Mouse (Mus musculus): Measurements from ENCODE around the gene March1. TPM values are rescaled to one million over a fixed set of nuclear protein-coding genes. Genes with fewer than 3 reads are reported as not detected.

Gene March1
- polyA plus RNA-seq, 1 experiment from 2014 or later: 1.2 TPM

GRCm38 (mm10) chr8:66441123-66441522, 823.4 kb downstream of the March1 start:
- Histone ChIP-seq H3K9me3 (no peaks in the 10 kb centered on the region), H3K4me3 (replicated peaks) (no peak overlapping the region), H3K4me1 (no peaks in the 10 kb centered on the region), H3K27ac (no peak overlapping the region), H3K36me3 (no peaks in the 10 kb centered on the region), H3K4me2 (no peak overlapping the region), H3K27me3 (replicated peaks) (no peaks in the 10 kb centered on the region), H3K9ac (no peak overlapping the region)
- no peak for ATAC-seq (ENCODE audit: insufficient read depth, low FRiP score, low read depth)
- WGBS: 7% methylated on average over 1 of the region's 1 CpGs

- Histone ChIP-seq H3K4me2 (no peak overlapping the region), H3K9ac (no peak overlapping the region), H3K27me3 (replicated peaks) (no peaks in the 10 kb centered on the region), H3K4me1 (no peaks in the 10 kb centered on the region), H3K4me3 (replicated peaks) (no peak overlapping the region), H3K27ac (no peak overlapping the region), H3K9me3 (no peaks in the 10 kb centered on the region), H3K36me3 (no peaks in the 10 kb centered on the region)
- ATAC-seq (ENCODE audit: insufficient read depth, low FRiP score, low read depth): no peak
- 35% methylated on average over 1 of the region's 1 CpGs for WGBS
Observed at GRCm38 (mm10) chr8:66442778-66443177, 825.1 kb downstream of the March1 start.

- no peak for ATAC-seq (ENCODE audit: insufficient read depth, low FRiP score, low read depth)
- Histone ChIP-seq H3K27ac (no peak overlapping the region), H3K27me3 (replicated peaks) (no peaks in the 10 kb centered on the region), H3K36me3 (no peaks in the 10 kb centered on the region), H3K4me1 (no peaks in the 10 kb centered on the region), H3K4me3 (replicated peaks) (no peak overlapping the region), H3K4me2 (no peak overlapping the region), H3K9ac (no peak overlapping the region), H3K9me3 (no peaks in the 10 kb centered on the region)
- WGBS: 70% methylated on average over 5 of the region's 5 CpGs
Observed at GRCm38 (mm10) chr8:66444141-66444540, 826.4 kb downstream of the March1 start.

GRCm38 (mm10) chr8:66445351-66445750, 827.7 kb downstream of the March1 start:
- Histone ChIP-seq H3K9ac (no peak overlapping the region), H3K4me2 (no peak overlapping the region), H3K4me1 (no peaks in the 10 kb centered on the region), H3K27ac (no peak overlapping the region), H3K36me3 (no peaks in the 10 kb centered on the region), H3K9me3 (no peaks in the 10 kb centered on the region), H3K4me3 (replicated peaks) (no peak overlapping the region), H3K27me3 (replicated peaks) (no peaks in the 10 kb centered on the region)
- ATAC-seq (ENCODE audit: insufficient read depth, low FRiP score, low read depth): no peak
- WGBS: 67% methylated on average over 3 of the region's 3 CpGs

GRCm38 (mm10) chr8:66450691-66451090, 833.0 kb downstream of the March1 start:
- no peak for ATAC-seq (ENCODE audit: insufficient read depth, low FRiP score, low read depth)
- WGBS: 23% methylated on average over 5 of the region's 5 CpGs
- Histone ChIP-seq H3K27ac (no peak overlapping the region), H3K4me1 (no peaks in the 10 kb centered on the region), H3K9me3 (no peaks in the 10 kb centered on the region), H3K4me3 (replicated peaks) (no peak overlapping the region), H3K27me3 (replicated peaks) (no peaks in the 10 kb centered on the region), H3K4me2 (no peak overlapping the region), H3K9ac (no peak overlapping the region), H3K36me3 (no peaks in the 10 kb centered on the region)

- Histone ChIP-seq H3K9ac (no peak overlapping the region), H3K4me3 (replicated peaks) (no peak overlapping the region)
- ATAC-seq (ENCODE audit: insufficient read depth, low FRiP score, low read depth): no peak
Observed at GRCm38 (mm10) chr8:66457057-66457456, 839.4 kb downstream of the March1 start.

GRCm38 (mm10) chr8:66469821-66470220, 852.1 kb downstream of the March1 start:
- 70% methylated on average over 3 of the region's 3 CpGs for WGBS
- no peak for ATAC-seq (ENCODE audit: insufficient read depth, low FRiP score, low read depth)

More at GRCm38 (mm10) chr8:66457057-66457456, 839.4 kb downstream of the March1 start:
- H3K4me1 ChIP-seq: no peaks in the 10 kb centered on the region
- no peaks in the 10 kb centered on the region for H3K36me3 ChIP-seq
- H3K27me3 ChIP-seq (replicated peaks): no peaks in the 10 kb centered on the region
- H3K27ac ChIP-seq: no peak overlapping the region
- no peak overlapping the region for H3K4me2 ChIP-seq
- no peaks in the 10 kb centered on the region for H3K9me3 ChIP-seq

GRCm38 (mm10) chr8:66476880-66477279, 859.2 kb downstream of the March1 start:
- ATAC-seq (ENCODE audit: insufficient read depth, low FRiP score, low read depth): no peak
- Histone ChIP-seq H3K9me3 (no peaks in the 10 kb centered on the region), H3K27me3 (replicated peaks) (no peaks in the 10 kb centered on the region), H3K4me1 (no peaks in the 10 kb centered on the region), H3K4me3 (replicated peaks) (no peak overlapping the region), H3K9ac (no peak overlapping the region), H3K27ac (no peak overlapping the region), H3K36me3 (peaks cover 31% of the 10 kb centered on the region; the same call in 1 of the 2 replicates), H3K4me2 (no peak overlapping the region)
- 93% methylated on average over 3 of the region's 3 CpGs for WGBS

More at GRCm38 (mm10) chr8:66469821-66470220, 852.1 kb downstream of the March1 start:
- no peaks in the 10 kb centered on the region for H3K27me3 ChIP-seq (replicated peaks)
- no peak overlapping the region for H3K9ac ChIP-seq
- H3K4me2 ChIP-seq: no peak overlapping the region
- H3K27ac ChIP-seq: no peak overlapping the region
- no peaks in the 10 kb centered on the region for H3K9me3 ChIP-seq
- H3K36me3 ChIP-seq: no peaks in the 10 kb centered on the region
- no peak overlapping the region for H3K4me3 ChIP-seq (replicated peaks)
- no peaks in the 10 kb centered on the region for H3K4me1 ChIP-seq

- H3K9me3 ChIP-seq: no peaks in the 10 kb centered on the region
- H3K27ac ChIP-seq: 0 out of 2 replicates have a peak within 1 kb of the TSS, but pooled peaks have one; percentile 48
- 0% methylated on average over 45 of the region's 45 CpGs for WGBS
- H3K4me3 ChIP-seq (replicated peaks): peak within 1 kb of the TSS; percentile 94
- H3K4me1 ChIP-seq: no peaks in the 10 kb centered on the region
- peaks cover 14% of the 10 kb centered on the region for H3K36me3 ChIP-seq
- peak; percentile 92 for ATAC-seq (ENCODE audit: insufficient read depth, low FRiP score, low read depth)
- H3K9ac ChIP-seq: peak within 1 kb of the TSS; percentile 73
- H3K27me3 ChIP-seq (replicated peaks): no peaks in the 10 kb centered on the region
- H3K4me2 ChIP-seq: peak within 1 kb of the TSS; percentile 70
Observed at GRCm38 (mm10) chr8:66486084-66486763, 868.5 kb downstream of the March1 start, which contains the start of gene Tma16. Gene Tma16 (minus strand): TSS chr8:66486530.

GRCm38 (mm10) chr8:66488556-66488955, 870.9 kb downstream of the March1 start:
- Histone ChIP-seq H3K4me3 (replicated peaks) (no peak overlapping the region), H3K9me3 (no peaks in the 10 kb centered on the region), H3K27me3 (replicated peaks) (no peaks in the 10 kb centered on the region), H3K4me2 (no peak overlapping the region), H3K9ac (no peak overlapping the region), H3K4me1 (no peaks in the 10 kb centered on the region), H3K27ac (no peak overlapping the region), H3K36me3 (no peaks in the 10 kb centered on the region)
- ATAC-seq (ENCODE audit: insufficient read depth, low FRiP score, low read depth): no peak
- 49% methylated on average over 3 of the region's 3 CpGs for WGBS

- 70% methylated on average over 4 of the region's 4 CpGs for WGBS
Observed at GRCm38 (mm10) chr8:66490624-66491023, 872.9 kb downstream of the March1 start.

GRCm38 (mm10) chr8:66494496-66494895, 876.8 kb downstream of the March1 start:
- Histone ChIP-seq H3K4me1 (no peaks in the 10 kb centered on the region), H3K36me3 (no peaks in the 10 kb centered on the region), H3K27me3 (replicated peaks) (no peaks in the 10 kb centered on the region), H3K9me3 (no peaks in the 10 kb centered on the region), H3K4me3 (replicated peaks) (no peak overlapping the region), H3K4me2 (no peak overlapping the region), H3K27ac (no peak overlapping the region), H3K9ac (no peak overlapping the region)
- 64% methylated on average over 2 of the region's 2 CpGs for WGBS
- no peak for ATAC-seq (ENCODE audit: insufficient read depth, low FRiP score, low read depth)

More at GRCm38 (mm10) chr8:66490624-66491023, 872.9 kb downstream of the March1 start:
- no peaks in the 10 kb centered on the region for H3K4me1 ChIP-seq
- H3K27me3 ChIP-seq (replicated peaks): no peaks in the 10 kb centered on the region
- no peaks in the 10 kb centered on the region for H3K36me3 ChIP-seq
- no peak overlapping the region for H3K27ac ChIP-seq
- H3K9me3 ChIP-seq: no peaks in the 10 kb centered on the region
- no peak for ATAC-seq (ENCODE audit: insufficient read depth, low FRiP score, low read depth)
- H3K9ac ChIP-seq: no peak overlapping the region
- no peak overlapping the region for H3K4me3 ChIP-seq (replicated peaks)
- no peak overlapping the region for H3K4me2 ChIP-seq

Measured in stomach, embryonic 15.5 days (tissue).